Mouse (Mus musculus): ENCODE data around the gene Sf3a1.

GRCm38 (mm10) chr11:4192757-4193156, 32.6 kb downstream of the Sf3a1 start:
- TF ChIP-seq CTCF (IDR thresholded peaks at IDR 0.05; ENCODE audit: extremely low read depth, insufficient read length, insufficient replicate concordance, low read depth, low read length) = no peak
- TF ChIP-seq POLR2A (IDR thresholded peaks at IDR 0.05; ENCODE audit: low read depth, low read length) = no peak

Measured in small intestine, adult 2 months (tissue).